Mouse (Mus musculus) heart, postnatal 0 days (tissue): ENCODE measurements around the gene Pla1a.

Experiments
- CTCF ChIP-seq: IDR thresholded peaks from 2 replicates; pipeline ENCODE4 v1.5.1; 2016; ENCODE audit warnings: antibody characterized with exemption, control low read depth, low read depth
- EP300 ChIP-seq: IDR thresholded peaks from 2 replicates; pipeline ENCODE4 v1.6.1; 2016; ENCODE audit warnings: antibody characterized with exemption, low read depth

DNA sequence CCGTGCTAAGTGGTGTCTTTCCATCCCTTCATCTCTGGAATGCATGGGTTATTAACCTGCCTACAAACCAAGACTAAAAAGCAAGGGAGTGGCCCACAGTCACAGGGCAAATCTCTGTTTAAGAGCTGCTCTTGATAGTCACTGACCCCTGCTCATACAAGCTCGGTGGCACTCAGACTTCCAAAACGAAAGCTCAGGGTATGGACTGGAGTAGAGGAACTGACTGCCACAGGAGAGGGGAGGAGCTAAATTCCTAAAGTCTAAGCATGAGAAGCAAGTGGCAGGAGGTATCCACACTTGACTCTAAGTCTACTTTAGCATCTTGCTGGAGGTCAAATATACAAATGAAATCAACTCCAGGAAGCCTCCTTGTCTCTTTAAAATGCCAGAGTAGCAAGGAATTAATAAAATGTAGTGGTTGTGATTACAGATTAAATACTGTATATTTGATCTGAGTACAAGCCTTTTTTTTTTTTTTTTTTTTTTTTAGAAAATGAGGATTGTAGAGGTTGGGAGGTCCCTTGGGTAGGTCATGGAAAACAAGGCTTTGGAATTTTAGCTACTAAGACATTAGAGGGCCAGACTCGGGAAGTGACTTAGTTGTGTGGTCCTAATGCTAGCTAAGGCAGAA is 42.9 kb upstream of the Pla1a start:
- no peak for TF ChIP-seq CTCF
- no peak for TF ChIP-seq EP300
